ENCODE assay signal across 8 mouse cellular contexts in the genomic region with DNA sequence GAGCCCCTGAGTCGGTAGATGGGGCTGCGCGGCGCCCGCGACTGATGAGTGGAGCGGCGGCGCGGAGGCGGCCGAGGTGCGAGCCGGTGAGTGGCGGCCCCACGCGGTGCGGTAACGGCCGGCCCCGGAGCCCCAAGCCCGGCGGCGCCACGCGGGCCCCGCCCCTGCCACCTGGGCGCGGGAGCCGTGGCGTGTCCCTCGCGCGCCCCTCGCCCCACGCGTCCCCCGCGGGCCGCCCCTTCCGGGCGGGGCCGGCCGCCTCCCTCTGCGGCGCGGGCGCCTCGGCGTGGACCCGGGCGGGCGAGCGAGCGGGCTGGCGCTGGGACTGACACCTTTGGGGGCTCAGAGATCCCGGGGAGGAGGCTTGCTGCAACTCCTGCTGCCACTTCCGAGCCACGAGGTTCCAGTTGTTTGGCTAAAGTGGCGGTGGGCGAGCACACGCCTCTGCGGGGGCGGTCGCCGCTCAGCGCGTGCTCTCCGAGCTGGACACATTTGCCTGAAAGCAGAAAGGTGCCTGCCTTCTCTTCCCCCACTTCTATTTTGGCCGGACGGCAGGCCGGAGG. TPM values are rescaled to one million over a fixed set of nuclear protein-coding genes. Genes with fewer than 3 reads are reported as not detected.
DNase-seq lines count a peak whose midpoint lies in the region; ATAC-seq and TF ChIP-seq lines count a peak whose summit lies in the region.

No protein-coding gene starts in this region.

- peaks cover 0 to 3% of the 10 kb centered on the region in 2 experiments for H3K36me3 ChIP-seq in CH12.LX (replicated peaks in 1 of 2; ENCODE audit: control insufficient read depth in 1 of 2, insufficient read depth in 1 of 2, low read length in 1 of 2)
- no peaks in the 10 kb centered on the region for H3K36me3 ChIP-seq in heart, embryonic 13.5 days
- H3K36me3 ChIP-seq in limb, embryonic 10.5 days = no peaks in the 10 kb centered on the region
- H3K36me3 ChIP-seq in midbrain, embryonic 11.5 days (ENCODE audit: control insufficient read depth, insufficient read depth, low read length) = no peaks in the 10 kb centered on the region
- H3K36me3 ChIP-seq in spleen, adult 2 months (ENCODE audit: control insufficient read depth, insufficient read depth, low read length) = no peaks in the 10 kb centered on the region

- in situ Hi-C loops in CH12.LX (cut with MboI; ENCODE audit: low pct_ligation_motif_present, low pct_unique_long_range_greater_than_20kb, low sequenced_read_pairs) = loop anchor here (10.0 to 25.0 kb wide), 4 partner anchors 74 to 598 kb away; no protein-coding TSS in a partner anchor

- TF ChIP-seq RAD21 in CH12.LX (IDR thresholded peaks at IDR 0.05; ENCODE audit: low read depth, low read length) = no peak

- dilution Hi-C loops in CH12.LX (cut with MboI; ENCODE audit: extremely low pct_ligation_motif_present, extremely low pct_unique_long_range_greater_than_20kb, low sequenced_read_pairs) = no loop called here

- 0% methylated on average over 39 of the region's 72 CpGs for whole genome bisulfite sequencing in heart, embryonic 13.5 days
- WGBS in limb, embryonic 10.5 days = under 1% methylated on average over 70 of the region's 72 CpGs
- under 1% methylated on average over 41 of the region's 72 CpGs for WGBS in midbrain, embryonic 11.5 days
- 1% methylated on average over 59 of the region's 72 CpGs for WGBS in spleen, adult 2 months

- DNase-seq in adrenal gland, adult 18-20 months (ENCODE audit: low spot score in 2 of 2) = peak; percentile 42 to 44
- no peak for DNase-seq in adrenal gland, adult 2 months
- DNase-seq in CH12.LX (ENCODE audit: extremely low read depth) = peak; percentile 46
- DNase-seq in embryo, embryonic 10.5 days (ENCODE audit: low spot score) = peak; percentile 70
- DNase-seq in limb, embryonic 10.5 days (ENCODE audit: low spot score) = peak; percentile 75
- peak; percentile 91 for DNase-seq in midbrain, embryonic 11.5 days (ENCODE audit: low spot score, missing footprints)
- peak in 1 of 2 experiments; percentile 35 for DNase-seq in spleen, adult 2 months (ENCODE audit: low read depth in 1 of 2, low spot score in 2 of 2)

- H3K27me3 ChIP-seq in CH12.LX (replicated peaks) = peaks cover 5% of the 10 kb centered on the region
- H3K27me3 ChIP-seq in heart, embryonic 13.5 days (replicated peaks) = peaks cover 7% of the 10 kb centered on the region
- H3K27me3 ChIP-seq in limb, embryonic 10.5 days (ENCODE audit: low read depth, poor library complexity, severe bottlenecking) = peaks cover 10% of the 10 kb centered on the region; the same call in 1 of the 2 replicates
- H3K27me3 ChIP-seq in midbrain, embryonic 11.5 days (ENCODE audit: control insufficient read depth, insufficient read depth, low read length) = no peaks in the 10 kb centered on the region
- peaks cover 6% of the 10 kb centered on the region for H3K27me3 ChIP-seq in spleen, adult 2 months (ENCODE audit: control insufficient read depth, insufficient read depth, low read length)

- H3K9me3 ChIP-seq in CH12.LX (replicated peaks; ENCODE audit: low read length) = no peaks in the 10 kb centered on the region
- H3K9me3 ChIP-seq in heart, embryonic 13.5 days = no peaks in the 10 kb centered on the region
- H3K9me3 ChIP-seq in limb, embryonic 10.5 days (replicated peaks) = no peaks in the 10 kb centered on the region
- no peaks in the 10 kb centered on the region for H3K9me3 ChIP-seq in midbrain, embryonic 11.5 days (ENCODE audit: control insufficient read depth, low read length)

- TF ChIP-seq POLR2A in CH12.LX (IDR thresholded peaks at IDR 0.05; ENCODE audit: low read depth, low read length) = peak; percentile 48
- TF ChIP-seq POLR2A in spleen, adult 2 months (IDR thresholded peaks at IDR 0.05; ENCODE audit: low read depth, low read length) = no peak

- H3K9ac ChIP-seq in CH12.LX (ENCODE audit: insufficient read depth, low read depth) = peak overlapping the region; percentile 42
- H3K9ac ChIP-seq in heart, embryonic 13.5 days = peak overlapping the region; percentile 94
- peak overlapping the region; percentile 85 for H3K9ac ChIP-seq in midbrain, embryonic 11.5 days (ENCODE audit: low read length)

- H3K4me2 ChIP-seq in CH12.LX (ENCODE audit: insufficient read depth, low read depth, poor library complexity, severe bottlenecking) = peak overlapping the region; percentile 100; the same call in 1 of the 2 replicates
- peak overlapping the region; percentile 88 for H3K4me2 ChIP-seq in heart, embryonic 13.5 days
- peak overlapping the region; percentile 81 for H3K4me2 ChIP-seq in midbrain, embryonic 11.5 days

- no peak overlapping the region for H3K27ac ChIP-seq in CH12.LX (ENCODE audit: insufficient read depth, low read depth)
- peak overlapping the region; percentile 82 for H3K27ac ChIP-seq in heart, embryonic 13.5 days (replicated peaks)
- H3K27ac ChIP-seq in limb, embryonic 10.5 days = peak overlapping the region; percentile 96
- H3K27ac ChIP-seq in midbrain, embryonic 11.5 days (ENCODE audit: low read depth, low read length) = peak overlapping the region; percentile 65
- H3K27ac ChIP-seq in spleen, adult 2 months (ENCODE audit: insufficient read depth, low read length) = peak overlapping the region; percentile 67

- ATAC-seq in heart, embryonic 13.5 days (ENCODE audit: extremely low read depth, insufficient number of reproducible peaks, low FRiP score, low TSS enrichment) = peak; percentile 52; the same call in 1 of the 2 replicates
- ATAC-seq in midbrain, embryonic 11.5 days (ENCODE audit: low FRiP score) = peak; percentile 85

- H3K4me3 ChIP-seq in CH12.LX (replicated peaks in 1 of 3; ENCODE audit: low read depth in 2 of 3, low read length in 2 of 3, poor library complexity in 1 of 3) = peak overlapping the region; percentile 78 to 87 (median 84)
- H3K4me3 ChIP-seq in heart, embryonic 13.5 days = peak overlapping the region; percentile 88
- H3K4me3 ChIP-seq in limb, embryonic 10.5 days = peak overlapping the region; percentile 85
- peak overlapping the region; percentile 84 for H3K4me3 ChIP-seq in midbrain, embryonic 11.5 days (ENCODE audit: low read depth, low read length)
- H3K4me3 ChIP-seq in spleen, adult 2 months (ENCODE audit: extremely low read depth, insufficient read depth, insufficient read length) = peak overlapping the region; percentile 98

- peaks cover 2 to 24% of the 10 kb centered on the region in 2 experiments; a peak in 3 of 4 replicates for H3K4me1 ChIP-seq in CH12.LX (ENCODE audit: control insufficient read depth in 1 of 2, insufficient read depth in 2 of 2)
- H3K4me1 ChIP-seq in heart, embryonic 13.5 days = peaks cover 22% of the 10 kb centered on the region
- peaks cover 24% of the 10 kb centered on the region for H3K4me1 ChIP-seq in limb, embryonic 10.5 days
- H3K4me1 ChIP-seq in midbrain, embryonic 11.5 days (ENCODE audit: control insufficient read depth, insufficient read depth, low read length) = peaks cover 5% of the 10 kb centered on the region; the same call in 1 of the 2 replicates
- peaks cover 3% of the 10 kb centered on the region; the same call in 1 of the 2 replicates for H3K4me1 ChIP-seq in spleen, adult 2 months (ENCODE audit: control insufficient read depth, insufficient read depth, insufficient read length)

- no peak for TF ChIP-seq EP300 in CH12.LX (IDR thresholded peaks at IDR 0.05; ENCODE audit: low read length)

- TF ChIP-seq CTCF in CH12.LX (conservative IDR thresholded peaks at IDR 0.05 in 1 of 2, IDR thresholded peaks at IDR 0.05 in 1 of 2; ENCODE audit: low read depth in 2 of 2, low read length in 2 of 2) = no peak
- no peak for TF ChIP-seq CTCF in spleen, adult 2 months (IDR thresholded peaks at IDR 0.05; ENCODE audit: extremely low read depth, insufficient read depth, insufficient read length, insufficient replicate concordance)

- peaks cover 18% of the 10 kb centered on the region for H3K79me2 ChIP-seq in CH12.LX (replicated peaks; ENCODE audit: control insufficient read depth, extremely low read depth, insufficient read depth, poor library complexity, severe bottlenecking)

TF ChIP-seq in CH12.LX, 34 proteins besides CTCF, POLR2A, EP300 and RAD21 (continues in another document):
- TF ChIP-seq JUN (IDR thresholded peaks at IDR 0.05; ENCODE audit: insufficient read depth, low read depth, low read length) = no peak
- TF ChIP-seq MYC (IDR thresholded peaks at IDR 0.05; ENCODE audit: low read depth, low read length) = peak; percentile 50; the same call in 1 of the 2 replicates
- TF ChIP-seq USF1 (IDR thresholded peaks at IDR 0.05; ENCODE audit: low read depth, low read length) = no peak
- TF ChIP-seq RCOR1 (conservative IDR thresholded peaks at IDR 0.05; ENCODE audit: low read depth, low read length) = no peak
- no peak for TF ChIP-seq JUND (conservative IDR thresholded peaks at IDR 0.05; ENCODE audit: low read depth, low read length)
- TF ChIP-seq MAZ (IDR thresholded peaks at IDR 0.05; ENCODE audit: low read depth, low read length) = no peak
- 0 out of 2 replicates have a peak, but pooled peaks have one; percentile 17 for TF ChIP-seq UBTF (IDR thresholded peaks at IDR 0.05; ENCODE audit: low read depth, low read length)
- TF ChIP-seq ETS1 (conservative IDR thresholded peaks at IDR 0.05; ENCODE audit: low read depth, low read length) = no peak
- no peak for TF ChIP-seq TCF12 (IDR thresholded peaks at IDR 0.05; ENCODE audit: low read depth, low read length)
- TF ChIP-seq E2F4 (IDR thresholded peaks at IDR 0.05; ENCODE audit: insufficient replicate concordance, low read depth, low read length) = no peak
- TF ChIP-seq POLR2AphosphoS2 (IDR thresholded peaks at IDR 0.05; ENCODE audit: low read depth, low read length) = no peak
- TF ChIP-seq BHLHE40 (IDR thresholded peaks at IDR 0.05; ENCODE audit: low read depth, low read length) = peak; percentile 56
- TF ChIP-seq TBP (conservative IDR thresholded peaks at IDR 0.05; ENCODE audit: low read depth, low read length) = 0 out of 2 replicates have a peak, but pooled peaks have one; percentile 29
- TF ChIP-seq MAX (IDR thresholded peaks at IDR 0.05; ENCODE audit: low read length) = peak; percentile 65; the same call in 1 of the 2 replicates
- no peak for TF ChIP-seq ZC3H11A (IDR thresholded peaks at IDR 0.05; ENCODE audit: low read depth, low read length)
- TF ChIP-seq KAT2A (IDR thresholded peaks at IDR 0.05; ENCODE audit: insufficient replicate concordance, low read length) = no peak

RNA-seq across cellular contexts. Expression of gene Mpp6, which starts 0.4 kb away (rescaled TPM):
- total RNA-seq in adrenal gland, adult 18-20 months (2021) = 10 to 100 TPM; 26.5 to 30.8 TPM
- total RNA-seq in adrenal gland, adult 2 months (2021) = 10 to 100 TPM; 27.8 to 34.1 TPM
- polyA plus RNA-seq in adrenal gland, adult 2 months (2012; rRNA removed) = 0.61 and 1.1 TPM in 2 replicates
- total RNA-seq in CH12.LX (2012; rRNA removed) = 80.9 and 86.9 TPM in 2 replicates
- 104 and 110 TPM in 2 replicates for total RNA-seq in CH12.LX (2014; rRNA removed)
- 107 and 112 TPM in 2 replicates for polyA plus RNA-seq in CH12.LX (2012; ENCODE audit: insufficient read length, low read depth)
- polyA plus RNA-seq in heart, embryonic 13.5 days (2015; fragmentation: Nextera tagmentation; extraction: Ambion mirVana) = 56.9 and 63.1 TPM in 2 replicates
- polyA plus RNA-seq in limb, embryonic 10.5 days (2016; fragmentation: Nextera tagmentation; extraction: Ambion mirVana) = 75.8 and 83.3 TPM in 2 replicates
- 71.7 and 81.6 TPM in 2 replicates for polyA plus RNA-seq in midbrain, embryonic 11.5 days (2014; fragmentation: Nextera tagmentation; extraction: Ambion mirVana)
- polyA plus RNA-seq in spleen, adult 2 months (2012; rRNA removed) = 5.8 and 7.0 TPM in 2 replicates

Comparison
In these comparisons a context has a peak if more than half of its experiments do, and no peak if none do; other contexts are left out.
1. H3K9ac ChIP-seq: peak in every context shown above with its lines; median percentile 94 in heart, embryonic 13.5 days; 85 in midbrain, embryonic 11.5 days; 42 in CH12.LX.